Mouse (Mus musculus) cerebellum, adult 9-11 months (tissue): Measurements from ENCODE around the gene Gtsf1.

Source experiments
- DNase-seq: peaks from one replicate; pipeline ENCODE4 v3.0.0; 2022

The Gtsf1 gene

GRCm38 (mm10) chr15:103377752-103378664 lies 52.3 kb downstream of the Gtsf1 start:
- DNase-seq: no peak

- DNase-seq: no peak
These were observed 53.4 kb downstream of the Gtsf1 start for GRCm38 (mm10) chr15:103376837-103377269.

- DNase-seq: no peak
These were observed 55.0 kb downstream of the Gtsf1 start for GRCm38 (mm10) chr15:103375112-103375800.

GRCm38 (mm10) chr15:103372461-103372860 lies 57.8 kb downstream of the Gtsf1 start:
- no peak for DNase-seq

GRCm38 (mm10) chr15:103371741-103372140 lies 58.5 kb downstream of the Gtsf1 start:
- DNase-seq: no peak

- no peak for DNase-seq
These were observed 59.1 kb downstream of the Gtsf1 start for GRCm38 (mm10) chr15:103371208-103371607.

GRCm38 (mm10) chr15:103370462-103370861 lies 59.8 kb downstream of the Gtsf1 start:
- DNase-seq: no peak

- no peak for DNase-seq
These were observed 61.1 kb downstream of the Gtsf1 start for GRCm38 (mm10) chr15:103369123-103369522.

GRCm38 (mm10) chr15:103368179-103368940 lies 61.9 kb downstream of the Gtsf1 start:
- no peak for DNase-seq

- no peak for DNase-seq
These were observed 63.7 kb downstream of the Gtsf1 start, which contains the start of gene Itga5 for GRCm38 (mm10) chr15:103366376-103367149. Itga5 (minus strand) TSS chr15:103366763.

GRCm38 (mm10) chr15:103365471-103366375 lies 64.5 kb downstream of the Gtsf1 start:
- no peak for DNase-seq

- DNase-seq: no peak
These were observed 65.5 kb downstream of the Gtsf1 start for GRCm38 (mm10) chr15:103364761-103365160.

GRCm38 (mm10) chr15:103363809-103364208 lies 66.5 kb downstream of the Gtsf1 start:
- no peak for DNase-seq

- DNase-seq: no peak
These were observed 67.3 kb downstream of the Gtsf1 start for GRCm38 (mm10) chr15:103362950-103363349.

GRCm38 (mm10) chr15:103362333-103362732 lies 67.9 kb downstream of the Gtsf1 start:
- DNase-seq: no peak

GRCm38 (mm10) chr15:103361269-103361668 lies 69.0 kb downstream of the Gtsf1 start:
- DNase-seq: no peak

- DNase-seq: peak; percentile 93
These were observed 70.2 kb downstream of the Gtsf1 start for GRCm38 (mm10) chr15:103359869-103360602.

GRCm38 (mm10) chr15:103359122-103359510 lies 71.2 kb downstream of the Gtsf1 start:
- DNase-seq: no peak

GRCm38 (mm10) chr15:103358278-103359121 lies 71.8 kb downstream of the Gtsf1 start:
- no peak for DNase-seq
